Mouse (Mus musculus) CD4-positive naive resting alpha-beta T cell, adult 76 days (primary cell): ENCODE results near the gene Nox1. TPM values are rescaled to one million over a fixed set of nuclear protein-coding genes. Genes with fewer than 3 reads are reported as not detected.

Source experiments
- total RNA-seq: library from RNA; stranded (reverse); gene quantifications from one replicate; pipeline ENCODE4 v1.2.4, GENCODE M21; 2023

Gene Nox1
- 1.8 TPM for total RNA-seq

GRCm38 (mm10) chrX:134221856-134222255, at the start of gene Nox1:
Gene Nox1, minus strand, starts transcription at chrX:134221956.

GRCm38 (mm10) chrX:134187201-134187600, 34.6 kb downstream of the Nox1 start, which contains the start of gene Arl13a:
Gene Arl13a, plus strand, starts transcription at chrX:134187501.

DNA sequence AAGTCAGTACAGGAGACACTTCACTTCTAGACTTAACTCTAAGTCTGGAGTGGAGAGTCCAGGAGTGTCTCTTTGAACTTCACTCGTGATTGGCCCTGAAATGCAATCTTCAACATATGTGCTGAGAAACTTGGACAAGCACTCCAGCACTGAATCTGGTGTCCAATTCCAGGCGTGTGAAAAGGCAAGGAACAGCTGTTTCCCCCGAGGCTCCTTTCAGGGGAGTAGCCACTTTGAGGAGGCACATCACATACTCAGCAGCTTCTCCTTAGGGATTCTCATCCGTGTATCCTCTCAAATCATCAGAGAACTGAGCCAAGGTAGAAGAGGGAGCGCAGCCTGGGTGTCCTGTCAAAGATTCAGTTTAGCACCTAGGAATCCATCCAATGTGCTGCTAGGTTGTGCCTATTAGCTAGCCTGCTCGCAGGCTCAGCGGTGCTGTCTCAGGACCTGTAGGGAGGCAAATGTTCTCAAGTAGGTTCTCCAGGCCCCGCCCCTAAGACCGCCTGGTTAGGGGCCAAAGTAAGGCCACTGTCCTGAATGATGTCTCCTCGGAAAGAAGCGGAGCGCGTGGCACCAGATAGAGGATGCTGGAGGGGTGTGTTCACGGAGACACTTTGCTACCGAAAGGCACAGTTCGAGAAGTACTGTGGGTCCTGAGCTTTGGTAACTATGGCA, 59.6 kb downstream of the Nox1 start, which contains the start of gene Xkrx:
Gene Xkrx (minus strand): TSS at position 34 of the 678 bp plus-strand sequence.

GRCm38 (mm10) chrX:134058987-134059712, 162.6 kb downstream of the Nox1 start, which contains the start of gene Cstf2:
Gene Cstf2, plus strand, starts transcription at chrX:134059187.

Other genes with a start within 250 kb of the Nox1 start
- gene Sytl4, start 240.1 kb downstream of the Nox1 start, total RNA-seq: not detected
- 42.3 TPM for gene Cstf2, start 162.8 kb downstream of the Nox1 start, total RNA-seq
- gene Xkrx, start 59.9 kb downstream of the Nox1 start, total RNA-seq: 10.7 TPM
- not detected for gene Arl13a, start 34.5 kb downstream of the Nox1 start, total RNA-seq
- gene Trmt2b, start 55.0 kb upstream of the Nox1 start, total RNA-seq: 17.7 TPM
- 0.97 TPM for gene Tmem35a, start 73.3 kb upstream of the Nox1 start, total RNA-seq
- gene Cenpi, start 86.1 kb upstream of the Nox1 start, total RNA-seq: 1.9 TPM
- gene Drp2, start 182.6 kb upstream of the Nox1 start, total RNA-seq: not detected